In the genomic region with DNA sequence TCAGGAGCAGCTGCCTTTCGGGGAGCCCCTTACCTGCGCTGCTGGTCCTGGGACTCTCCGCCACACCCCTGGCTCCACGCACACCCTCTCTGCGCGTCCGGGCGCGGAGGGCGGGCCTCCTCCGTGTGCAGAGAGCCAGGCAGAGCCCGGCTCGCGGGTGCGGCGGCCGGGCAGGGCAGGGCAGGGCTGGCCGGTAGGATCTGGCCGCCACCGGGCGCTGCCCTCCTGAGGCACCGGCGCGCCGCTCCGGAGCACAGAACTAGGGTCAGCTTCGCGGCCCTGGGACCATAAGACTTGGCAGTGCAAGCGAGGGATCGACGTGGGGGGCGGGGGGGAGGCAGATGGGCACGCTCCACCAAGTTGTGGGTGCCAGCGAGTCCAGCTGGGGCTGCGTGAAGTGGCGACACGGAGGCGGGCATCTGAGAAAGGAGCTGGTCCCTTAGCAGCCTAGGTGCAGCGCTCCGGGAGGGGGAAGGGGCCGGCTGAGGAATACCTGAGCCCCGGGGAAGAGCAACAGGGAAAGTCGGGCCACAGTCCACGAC, we compare ENCODE assay signal across 8 mouse cellular contexts. TPM values are rescaled to one million over a fixed set of nuclear protein-coding genes. Genes with fewer than 3 reads are reported as not detected.
DNase-seq lines count a peak whose midpoint lies in the region; ATAC-seq and TF ChIP-seq lines count a peak whose summit lies in the region.

TSS of gene Tmem171 (minus strand) at position 62 of the 542 bp plus-strand sequence.

- peak within 1 kb of the TSS; percentile 44 for H3K9ac ChIP-seq in embryonic facial prominence, embryonic 12.5 days
- peak within 1 kb of the TSS; percentile 30 for H3K9ac ChIP-seq in hindbrain, embryonic 15.5 days
- peak within 1 kb of the TSS; percentile 42; the same call in 1 of the 2 replicates for H3K9ac ChIP-seq in neural tube, embryonic 12.5 days

- peaks cover 11% of the 10 kb centered on the region; the same call in 1 of the 2 replicates for H3K4me1 ChIP-seq in embryonic facial prominence, embryonic 12.5 days
- peaks cover 8% of the 10 kb centered on the region for H3K4me1 ChIP-seq in hindbrain, embryonic 15.5 days (replicated peaks)
- peaks cover 7% of the 10 kb centered on the region; the same call in 1 of the 2 replicates for H3K4me1 ChIP-seq in neural tube, embryonic 12.5 days
- no peaks in the 10 kb centered on the region for H3K4me1 ChIP-seq in cerebellum, adult 2 months (ENCODE audit: control insufficient read depth, insufficient read depth, low read length)

- peak; percentile 49 to 65 for DNase-seq in cerebellum, postnatal 10 days
- no peak for DNase-seq in cerebellum, postnatal 36 days
- DNase-seq in liver = peak; percentile 3
- no peak for DNase-seq in layer of hippocampus, adult 11-12 months (ENCODE audit: low spot score)
- no peak for DNase-seq in cerebellum, adult 2 months

- no peak for TF ChIP-seq POLR2A in cerebellum, adult 2 months (IDR thresholded peaks at IDR 0.05; ENCODE audit: borderline replicate concordance, insufficient read depth, low read length)

- peak within 1 kb of the TSS; percentile 68 for H3K4me2 ChIP-seq in embryonic facial prominence, embryonic 12.5 days (replicated peaks)
- H3K4me2 ChIP-seq in hindbrain, embryonic 15.5 days = peak within 1 kb of the TSS; percentile 69
- H3K4me2 ChIP-seq in neural tube, embryonic 12.5 days (replicated peaks) = peak within 1 kb of the TSS; percentile 68

- TF ChIP-seq CTCF in cerebellum, adult 2 months (IDR thresholded peaks at IDR 0.05; ENCODE audit: borderline replicate concordance, insufficient read depth, low read depth, low read length) = no peak

- peaks cover 41% of the 10 kb centered on the region for H3K27me3 ChIP-seq in embryonic facial prominence, embryonic 12.5 days
- H3K27me3 ChIP-seq in hindbrain, embryonic 15.5 days = peaks cover 17% of the 10 kb centered on the region
- H3K27me3 ChIP-seq in neural tube, embryonic 12.5 days (replicated peaks) = peaks cover 23% of the 10 kb centered on the region
- peaks cover 3% of the 10 kb centered on the region; the same call in 1 of the 2 replicates for H3K27me3 ChIP-seq in cerebellum, adult 2 months (ENCODE audit: control insufficient read depth, insufficient read depth, low read length)

- no peaks in the 10 kb centered on the region for H3K36me3 ChIP-seq in embryonic facial prominence, embryonic 12.5 days
- H3K36me3 ChIP-seq in hindbrain, embryonic 15.5 days = no peaks in the 10 kb centered on the region
- H3K36me3 ChIP-seq in neural tube, embryonic 12.5 days = no peaks in the 10 kb centered on the region

- peak within 1 kb of the TSS; percentile 33 for H3K4me3 ChIP-seq in embryonic facial prominence, embryonic 12.5 days
- H3K4me3 ChIP-seq in hindbrain, embryonic 15.5 days = peak within 1 kb of the TSS; percentile 33
- peak within 1 kb of the TSS; percentile 27 for H3K4me3 ChIP-seq in neural tube, embryonic 12.5 days
- no peak within 1 kb of the TSS for H3K4me3 ChIP-seq in cerebellum, adult 2 months (replicated peaks; ENCODE audit: insufficient read depth, low read depth, low read length)

- no peak within 1 kb of the TSS for H3K27ac ChIP-seq in embryonic facial prominence, embryonic 12.5 days
- no peak within 1 kb of the TSS for H3K27ac ChIP-seq in hindbrain, embryonic 15.5 days (replicated peaks)
- H3K27ac ChIP-seq in neural tube, embryonic 12.5 days = no peak within 1 kb of the TSS
- no peak within 1 kb of the TSS for H3K27ac ChIP-seq in cerebellum, adult 2 months (ENCODE audit: insufficient read depth, low read length)

- WGBS in embryonic facial prominence, embryonic 12.5 days = 6% methylated on average over 42 of the region's 44 CpGs
- WGBS in hindbrain, embryonic 15.5 days = 4% methylated on average over 42 of the region's 44 CpGs
- 7% methylated on average over 44 of the region's 44 CpGs for WGBS in neural tube, embryonic 12.5 days
- WGBS in cerebellum, adult 2 months = 3% methylated on average over 43 of the region's 44 CpGs

- no peaks in the 10 kb centered on the region for H3K9me3 ChIP-seq in embryonic facial prominence, embryonic 12.5 days
- H3K9me3 ChIP-seq in hindbrain, embryonic 15.5 days = no peaks in the 10 kb centered on the region
- H3K9me3 ChIP-seq in neural tube, embryonic 12.5 days = no peaks in the 10 kb centered on the region

- peak; percentile 67; the same call in 1 of the 2 replicates for ATAC-seq in embryonic facial prominence, embryonic 12.5 days (ENCODE audit: insufficient number of reproducible peaks, insufficient read depth, low FRiP score, low TSS enrichment)
- 0 out of 2 replicates have a peak, but pooled peaks have one; percentile 6 for ATAC-seq in hindbrain, embryonic 15.5 days (ENCODE audit: low FRiP score, low read depth)
- peak; percentile 61; the same call in 1 of the 2 replicates for ATAC-seq in neural tube, embryonic 12.5 days (ENCODE audit: low FRiP score, low read depth)

RNA-seq across cellular contexts. Expression of gene Tmem171, which starts in this region (rescaled TPM):
- polyA plus RNA-seq in embryonic facial prominence, embryonic 12.5 days (2016; fragmentation: Nextera tagmentation; extraction: Ambion mirVana) = not detected in 2 replicates
- polyA plus RNA-seq in hindbrain, embryonic 15.5 days (2015; fragmentation: Nextera tagmentation; extraction: Ambion mirVana) = not detected in 2 replicates
- not detected in 2 replicates for polyA plus RNA-seq in neural tube, embryonic 12.5 days (2016; fragmentation: Nextera tagmentation; extraction: Ambion mirVana)
- not detected in 2 replicates for polyA plus RNA-seq in cerebellum, adult 2 months (2012; rRNA removed)

Comparison
In these comparisons a context has a peak if more than half of its experiments do, and no peak if none do; other contexts are left out.
1. DNase-seq: peak in cerebellum, postnatal 10 days (2 of 2) and liver (single experiment); none in cerebellum, postnatal 36 days (0 of 2), layer of hippocampus, adult 11-12 months (single experiment) and cerebellum, adult 2 months (0 of 2).
2. Peak in ATAC-seq, H3K4me3 ChIP-seq, H3K9ac ChIP-seq and H3K4me2 ChIP-seq in embryonic facial prominence, embryonic 12.5 days; RNA of the gene not detected or under 1 TPM.
3. Peak in ATAC-seq, H3K4me3 ChIP-seq, H3K9ac ChIP-seq and H3K4me2 ChIP-seq in hindbrain, embryonic 15.5 days; RNA of the gene not detected or under 1 TPM.
4. Peak in ATAC-seq, H3K4me3 ChIP-seq, H3K9ac ChIP-seq and H3K4me2 ChIP-seq in neural tube, embryonic 12.5 days; RNA of the gene not detected or under 1 TPM.
5. ATAC-seq: peak in every context shown above with its lines; median percentile 67 in embryonic facial prominence, embryonic 12.5 days; 61 in neural tube, embryonic 12.5 days; 6 in hindbrain, embryonic 15.5 days.
6. Peak in every context shown above with its lines, with median percentiles within 50 percentile points of each other: H3K4me2 ChIP-seq and H3K9ac ChIP-seq.